ENCODE assay signal across 8 mouse cellular contexts in genomic region chr9:14275792-14276480, GRCm38 (mm10). TPM values are rescaled to one million over a fixed set of nuclear protein-coding genes. Genes with fewer than 3 reads are reported as not detected.
DNase-seq lines count a peak whose midpoint lies in the region; ATAC-seq lines count a peak whose summit lies in the region.

No protein-coding gene starts in this region.

- H3K4me3 ChIP-seq in hindbrain, embryonic 12.5 days = peak overlapping the region; percentile 94

- WGBS in hindbrain, embryonic 12.5 days = under 1% methylated on average over 52 of the region's 54 CpGs

- peak overlapping the region; percentile 97 for H3K27ac ChIP-seq in hindbrain, embryonic 12.5 days

- no peaks in the 10 kb centered on the region for H3K27me3 ChIP-seq in hindbrain, embryonic 12.5 days

- DNase-seq in NIH3T3 (ENCODE audit: low read depth) = peak; percentile 96
- DNase-seq in cerebellum, postnatal 10 days = peak; percentile 99 to 100
- DNase-seq in frontal cortex, postnatal 10 days (ENCODE audit: low spot score in 2 of 2) = peak; percentile 98 to 99
- peak; percentile 98 to 100 for DNase-seq in layer of hippocampus, postnatal 14 days (ENCODE audit: low spot score in 2 of 2)
- DNase-seq in lung, postnatal 14 days = peak; percentile 98
- DNase-seq in retina, adult 2 months (ENCODE audit: low read depth, low spot score) = peak; percentile 97
- DNase-seq in thymus, postnatal 36 days = peak; percentile 97 to 99

- H3K9ac ChIP-seq in hindbrain, embryonic 12.5 days = peak overlapping the region; percentile 87

- no peaks in the 10 kb centered on the region for H3K9me3 ChIP-seq in hindbrain, embryonic 12.5 days (replicated peaks)

- H3K36me3 ChIP-seq in hindbrain, embryonic 12.5 days = no peaks in the 10 kb centered on the region

- peak; percentile 99 for ATAC-seq in hindbrain, embryonic 12.5 days (ENCODE audit: low FRiP score)

- peak overlapping the region; percentile 62 for H3K4me2 ChIP-seq in hindbrain, embryonic 12.5 days (replicated peaks)

- peaks cover 14% of the 10 kb centered on the region for H3K4me1 ChIP-seq in hindbrain, embryonic 12.5 days

RNA-seq across cellular contexts. Expression of gene Sesn3, which starts 1.1 kb away (rescaled TPM):
- polyA plus RNA-seq in hindbrain, embryonic 12.5 days (2016; fragmentation: Nextera tagmentation; extraction: Ambion mirVana) = 25.3 and 25.7 TPM in 2 replicates
- total RNA-seq in layer of hippocampus, postnatal 14 days (2021) = 10 to 100 TPM; 59.1 to 66.2 TPM

Comparison
In these comparisons a context has a peak if more than half of its experiments do, and no peak if none do; other contexts are left out.
1. Peak in every context shown above with its lines: DNase-seq, ATAC-seq, H3K4me3 ChIP-seq and H3K27ac ChIP-seq.